In genomic region chr5:91320348-91320747, GRCm38 (mm10) we compare ENCODE assay signal across 15 mouse cellular contexts.
"Had no signal": no experiment of that assay in that cellular context is flagged by ENCODE, and none has a peak within 500 bp of the region (broad histone marks: within the 10 kb centered on the region; RNA-seq: fewer than 3 reads in every experiment).

No protein-coding gene starts in this region.

- H3K9me3 ChIP-seq: limb, embryonic 12.5 days; liver, embryonic 13.5 days; lung, embryonic 15.5 days; midbrain, embryonic 13.5 days; neural tube, embryonic 15.5 days had no signal

- H3K27ac ChIP-seq: kidney, postnatal 0 days; limb, embryonic 12.5 days; liver, embryonic 13.5 days; lung, embryonic 15.5 days; midbrain, embryonic 13.5 days; neural tube, embryonic 15.5 days had no signal

- H3K4me3 ChIP-seq: limb, embryonic 12.5 days; liver, embryonic 13.5 days; lung, embryonic 15.5 days; midbrain, embryonic 13.5 days; neural tube, embryonic 15.5 days had no signal

- ATAC-seq: liver, postnatal 0 days; midbrain, embryonic 13.5 days had no signal

- H3K4me1 ChIP-seq: limb, embryonic 12.5 days; liver, embryonic 13.5 days; lung, embryonic 15.5 days; midbrain, embryonic 13.5 days; neural tube, embryonic 15.5 days had no signal

- H3K36me3 ChIP-seq: limb, embryonic 12.5 days; liver, embryonic 13.5 days; lung, embryonic 15.5 days; midbrain, embryonic 13.5 days; neural tube, embryonic 15.5 days had no signal

- H3K9ac ChIP-seq: limb, embryonic 12.5 days; liver, embryonic 13.5 days; liver, postnatal 0 days; lung, embryonic 15.5 days; midbrain, embryonic 13.5 days; neural tube, embryonic 15.5 days had no signal

- H3K27me3 ChIP-seq: limb, embryonic 12.5 days; liver, embryonic 13.5 days; lung, embryonic 15.5 days; midbrain, embryonic 13.5 days; neural tube, embryonic 15.5 days had no signal

- H3K4me2 ChIP-seq: limb, embryonic 12.5 days; liver, embryonic 13.5 days; lung, embryonic 15.5 days; midbrain, embryonic 13.5 days; neural tube, embryonic 15.5 days had no signal

- DNase-seq: kidney, adult 9 months; kidney, postnatal 36 days; liver; liver, embryonic 13.5 days; liver, postnatal 0 days; lung, postnatal 14 days; right cerebral cortex, adult 18-20 months; right cerebral cortex, postnatal 25 days; thymus, adult 2 months; thymus, postnatal 25 days had no signal
